Mouse (Mus musculus) heart, embryonic 12.5 days (tissue): ENCODE data around the gene Cemip. TPM values are rescaled to one million over a fixed set of nuclear protein-coding genes. Genes with fewer than 3 reads are reported as not detected.

ENCODE experiments used
- ATAC-seq: fragments of 200-750 bp; cut with Nextera tagmentation; 2 replicates; pipeline ENCODE4 v1.8.0; 2017; ENCODE audit warnings: moderate TSS enrichment, moderate library complexity; ENCODE audit not compliant: insufficient number of reproducible peaks, low FRiP score
- H3K27ac ChIP-seq: fragments of 300-500 bp; sonication (generic); 2 replicates; pipeline ENCODE4 v1.5.1; 2016; ENCODE audit warnings: mild to moderate bottlenecking, moderate library complexity; ENCODE audit not compliant: poor library complexity, severe bottlenecking
- H3K27me3 ChIP-seq: fragments of 300-500 bp; sonication (generic); replicated peaks from 2 replicates; pipeline ENCODE4 v1.6.1; 2016; ENCODE audit warnings: mild to moderate bottlenecking, moderate library complexity
- H3K36me3 ChIP-seq: fragments of 300-500 bp; sonication (generic); 2 replicates; pipeline ENCODE4 v1.6.1; 2016; ENCODE audit warnings: mild to moderate bottlenecking, moderate library complexity
- H3K4me1 ChIP-seq: fragments of 300-500 bp; sonication (generic); replicated peaks from 2 replicates; pipeline ENCODE4 v1.6.1; 2016; ENCODE audit warnings: mild to moderate bottlenecking
- H3K4me2 ChIP-seq: fragments of 300-500 bp; sonication (generic); 2 replicates; pipeline ENCODE4 v1.6.1; 2016; ENCODE audit warnings: mild to moderate bottlenecking, moderate library complexity
- H3K4me3 ChIP-seq: fragments of 300-500 bp; sonication (generic); 2 replicates; pipeline ENCODE4 v1.5.1; 2016; ENCODE audit warnings: mild to moderate bottlenecking
- H3K9ac ChIP-seq: fragments of 300-500 bp; sonication (generic); 2 replicates; pipeline ENCODE4 v1.6.1; 2016; ENCODE audit warnings: mild to moderate bottlenecking, moderate library complexity
- H3K9me3 ChIP-seq: fragments of 300-500 bp; sonication (generic); replicated peaks from 2 replicates; pipeline ENCODE4 v1.6.1; 2016; ENCODE audit warnings: mild to moderate bottlenecking, moderate library complexity
- WGBS: fragments of 180-500 bp; shearing (Covaris S2); methylation state at CpG from one replicate; pipeline ENCODE4 v1.1.7; 2016; 5-methylcytosine and 5-hydroxymethylcytosine counted together
- polyA plus RNA-seq: library from polyadenylated mRNA; unstranded; fragments of >200 nt; fragmentation: Nextera tagmentation; extraction: Ambion mirVana; gene quantifications from 2 replicates; pipeline ENCODE4 v1.2.1, GENCODE M21; 2016

Cemip gene
- polyA plus RNA-seq, 1 experiment from 2014 or later = 1.0 TPM

DNA sequence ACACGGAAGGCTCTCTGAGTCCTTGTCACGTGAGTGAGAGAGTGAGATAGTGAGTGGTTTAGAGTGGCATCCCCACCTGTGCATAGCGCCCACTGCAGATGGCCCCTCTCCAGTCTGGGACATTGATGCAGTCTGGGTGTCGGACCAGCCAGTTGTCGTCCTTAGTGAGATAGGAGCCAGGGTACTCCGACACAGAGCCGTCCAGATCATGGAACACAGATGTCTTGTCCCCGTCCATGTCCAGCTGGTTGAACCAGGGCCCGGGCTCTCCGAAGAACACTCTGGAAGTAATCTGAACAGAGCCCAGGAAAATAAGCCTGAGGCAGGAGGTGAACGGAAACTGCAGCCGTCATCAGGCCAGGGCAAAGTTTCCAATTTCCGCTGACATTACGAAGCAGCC is 135.0 kb downstream of the Cemip start:
- Histone ChIP-seq H3K4me1 (peaks cover 26% of the 10 kb centered on the region), H3K27me3 (0 out of 2 replicates have a peak, but pooled peaks cover 3% of the 10 kb centered on the region), H3K36me3 (no peaks in the 10 kb centered on the region), H3K9ac (no peak overlapping the region), H3K27ac (no peak overlapping the region), H3K4me3 (no peak overlapping the region), H3K4me2 (no peak overlapping the region), H3K9me3 (no peaks in the 10 kb centered on the region)
- no peak for ATAC-seq
- 73% methylated on average over 14 of the region's 14 CpGs for WGBS

DNA sequence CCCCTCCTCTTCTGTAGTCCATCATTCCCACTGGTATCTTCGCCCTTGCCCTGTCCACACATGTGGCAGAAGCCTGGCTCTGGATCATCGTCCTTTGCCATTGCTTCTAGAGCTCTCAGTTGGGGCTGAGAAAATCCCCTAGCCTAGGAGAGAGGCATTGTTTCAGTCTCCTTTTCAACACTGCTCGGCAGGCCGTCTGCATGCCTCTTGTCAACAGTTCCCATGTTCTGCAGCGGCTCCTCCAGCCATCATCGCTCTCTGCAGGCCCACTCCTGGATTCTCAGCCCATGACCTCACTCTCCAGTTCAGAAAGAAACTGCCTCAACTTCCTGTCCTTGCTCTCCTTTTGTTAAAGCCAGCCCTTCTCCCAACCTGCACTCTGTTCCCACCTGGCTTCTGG is 136.6 kb downstream of the Cemip start:
- WGBS = 21% methylated on average over 6 of the region's 6 CpGs
- Histone ChIP-seq H3K27me3 (0 out of 2 replicates have a peak, but pooled peaks cover 3% of the 10 kb centered on the region), H3K36me3 (no peaks in the 10 kb centered on the region), H3K4me3 (no peak overlapping the region), H3K27ac (peak overlapping the region; percentile 72), H3K4me2 (no peak overlapping the region), H3K9ac (no peak overlapping the region), H3K4me1 (peaks cover 26% of the 10 kb centered on the region), H3K9me3 (no peaks in the 10 kb centered on the region)
- peak; percentile 58 for ATAC-seq

DNA sequence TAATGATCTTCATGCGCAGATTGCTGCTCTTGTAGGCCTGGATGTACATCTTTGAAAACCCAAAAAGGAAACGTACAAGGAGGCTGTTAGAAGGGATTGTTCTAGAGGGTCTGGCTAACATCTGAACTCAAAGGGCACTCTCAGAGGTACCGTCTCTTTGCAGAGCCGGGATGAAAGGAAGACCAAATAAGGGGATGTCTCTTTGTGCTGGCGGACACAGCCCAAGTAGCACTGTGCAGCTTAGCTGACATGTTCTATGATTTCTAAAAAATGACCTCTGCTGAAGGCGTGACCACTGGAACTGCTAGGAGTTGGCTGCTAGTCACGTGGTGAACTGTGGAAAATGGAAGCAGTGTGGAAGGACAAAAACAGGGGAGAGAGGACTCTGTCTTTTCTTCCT is 137.6 kb downstream of the Cemip start:
- peak; percentile 44; the same call in 1 of the 2 replicates for ATAC-seq
- Histone ChIP-seq H3K9ac (no peak overlapping the region), H3K9me3 (no peaks in the 10 kb centered on the region), H3K27me3 (0 out of 2 replicates have a peak, but pooled peaks cover 3% of the 10 kb centered on the region), H3K36me3 (no peaks in the 10 kb centered on the region), H3K4me2 (no peak overlapping the region), H3K4me3 (no peak overlapping the region), H3K27ac (peak overlapping the region; percentile 72), H3K4me1 (peaks cover 26% of the 10 kb centered on the region)
- 45% methylated on average over 7 of the region's 7 CpGs for WGBS

DNA sequence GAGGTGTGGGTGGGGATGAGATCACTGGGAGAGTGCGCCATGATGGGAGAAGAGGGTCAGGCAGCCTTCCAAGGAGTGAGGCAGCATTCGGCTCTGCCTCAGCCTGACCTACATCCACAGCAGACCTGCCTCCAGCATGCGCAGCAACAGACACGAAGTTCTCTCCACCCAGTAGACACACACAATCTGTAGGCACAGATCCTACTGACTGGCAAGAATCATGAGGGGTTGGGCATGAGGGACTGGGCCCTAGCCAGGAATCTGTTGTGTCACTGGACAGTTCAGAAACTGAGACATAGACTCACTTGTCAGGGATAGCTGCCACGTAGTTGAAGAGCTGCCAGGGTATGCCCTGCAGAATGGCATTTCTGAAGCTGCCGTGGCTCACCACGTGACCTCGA is 144.6 kb downstream of the Cemip start:
- H3K9me3 ChIP-seq = no peaks in the 10 kb centered on the region
- no peak overlapping the region for H3K27ac ChIP-seq
- WGBS = 85% methylated on average over 8 of the region's 8 CpGs
- H3K9ac ChIP-seq = no peak overlapping the region
- H3K4me3 ChIP-seq = no peak overlapping the region
- no peaks in the 10 kb centered on the region for H3K4me1 ChIP-seq
- H3K27me3 ChIP-seq = no peaks in the 10 kb centered on the region
- no peak for ATAC-seq
- H3K36me3 ChIP-seq = 0 out of 2 replicates have a peak, but pooled peaks cover 3% of the 10 kb centered on the region
- H3K4me2 ChIP-seq = no peak overlapping the region

DNA sequence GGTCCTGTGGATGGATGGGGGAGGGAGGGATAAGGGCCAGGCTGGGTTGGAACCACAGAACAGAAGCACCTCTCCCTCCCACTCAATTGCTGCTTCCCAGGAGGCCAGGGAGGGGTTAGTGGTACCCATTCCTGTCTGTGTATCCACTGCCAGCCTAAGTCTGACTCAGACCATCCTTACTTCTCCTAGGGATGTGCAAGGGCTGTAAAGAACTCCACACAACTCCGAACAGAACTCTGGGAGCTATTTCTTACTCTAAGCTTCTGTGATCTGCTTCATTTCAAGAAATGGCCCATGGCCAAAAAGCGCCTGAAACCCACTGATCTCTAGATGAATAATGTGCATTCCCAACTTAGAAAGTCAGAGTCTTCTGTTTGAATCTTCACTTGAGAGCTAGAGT is 146.2 kb downstream of the Cemip start:
- Histone ChIP-seq H3K36me3 (0 out of 2 replicates have a peak, but pooled peaks cover 3% of the 10 kb centered on the region), H3K9ac (no peak overlapping the region), H3K4me1 (0 out of 2 replicates have a peak, but pooled peaks cover 2% of the 10 kb centered on the region), H3K4me2 (no peak overlapping the region), H3K27me3 (no peaks in the 10 kb centered on the region), H3K9me3 (no peaks in the 10 kb centered on the region), H3K4me3 (no peak overlapping the region), H3K27ac (no peak overlapping the region)
- 61% methylated on average over 2 of the region's 2 CpGs for WGBS
- no peak for ATAC-seq

DNA sequence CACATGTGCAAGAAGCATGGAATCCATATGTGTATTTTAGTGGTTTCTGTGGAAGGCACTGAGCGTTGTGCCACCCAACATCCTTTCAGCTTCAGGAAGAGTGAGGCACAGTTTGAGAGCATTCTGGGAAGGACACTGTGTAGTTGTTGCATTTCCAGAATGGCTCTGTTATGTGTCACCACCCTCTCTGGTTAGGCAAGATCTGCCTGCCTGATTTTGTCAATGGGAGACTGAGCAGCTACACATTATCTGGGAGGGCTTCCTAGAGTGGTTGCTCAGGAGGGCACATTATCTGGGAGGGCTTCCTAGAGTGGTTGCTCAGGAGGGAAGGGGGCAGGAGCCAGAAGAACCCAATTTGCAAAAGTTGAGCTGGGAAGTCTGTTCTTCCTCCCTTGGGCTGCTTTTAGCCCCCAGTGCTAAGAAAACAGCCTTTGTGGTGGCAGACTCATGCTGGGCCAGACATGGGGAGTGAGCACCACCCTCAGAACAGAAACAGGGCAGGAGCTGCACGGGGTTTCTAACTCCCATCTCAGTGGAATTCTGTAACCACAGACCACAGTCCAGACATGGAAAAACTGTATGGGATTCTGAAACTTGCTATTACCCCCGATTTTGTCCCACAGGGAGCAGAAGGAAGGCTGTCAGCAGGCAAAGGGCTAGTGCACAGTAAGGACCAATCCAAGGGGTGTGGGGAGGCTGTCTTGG is 147.1 kb downstream of the Cemip start:
- Histone ChIP-seq H3K4me1 (0 out of 2 replicates have a peak, but pooled peaks cover 2% of the 10 kb centered on the region), H3K9me3 (no peaks in the 10 kb centered on the region), H3K36me3 (0 out of 2 replicates have a peak, but pooled peaks cover 3% of the 10 kb centered on the region), H3K27me3 (peaks cover 9% of the 10 kb centered on the region; the same call in 1 of the 2 replicates), H3K4me2 (no peak overlapping the region), H3K27ac (no peak overlapping the region), H3K9ac (no peak overlapping the region), H3K4me3 (no peak overlapping the region)
- no peak for ATAC-seq
- WGBS = 62% methylated on average over 3 of the region's 3 CpGs

DNA sequence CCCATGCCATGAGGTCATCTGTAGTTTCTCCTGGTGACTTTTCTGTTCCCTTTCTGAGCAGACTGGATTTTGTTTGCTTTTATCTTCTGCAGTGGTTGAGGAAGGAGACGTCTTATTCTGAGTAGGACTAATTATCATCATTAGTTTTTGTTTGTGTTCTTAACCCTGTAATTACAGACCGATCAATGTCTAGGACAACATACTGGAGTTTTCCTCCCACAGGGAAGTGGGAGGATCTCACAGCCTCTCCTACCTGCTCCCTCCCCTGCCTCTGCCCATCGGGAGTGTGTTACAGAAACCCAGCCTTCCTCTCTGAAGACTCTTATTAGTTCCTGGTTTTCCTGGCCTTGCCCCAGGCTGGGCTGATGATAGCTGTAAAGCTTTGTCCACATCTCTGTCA is 164.7 kb downstream of the Cemip start:
- no peak for ATAC-seq
- no peaks in the 10 kb centered on the region for H3K4me1 ChIP-seq
- H3K27me3 ChIP-seq = no peaks in the 10 kb centered on the region
- 43% methylated on average over 3 of the region's 3 CpGs for WGBS
- H3K9ac ChIP-seq = no peak overlapping the region
- H3K36me3 ChIP-seq = no peaks in the 10 kb centered on the region
- H3K4me2 ChIP-seq = no peak overlapping the region
- no peaks in the 10 kb centered on the region for H3K9me3 ChIP-seq
- no peak overlapping the region for H3K4me3 ChIP-seq
- H3K27ac ChIP-seq = no peak overlapping the region

DNA sequence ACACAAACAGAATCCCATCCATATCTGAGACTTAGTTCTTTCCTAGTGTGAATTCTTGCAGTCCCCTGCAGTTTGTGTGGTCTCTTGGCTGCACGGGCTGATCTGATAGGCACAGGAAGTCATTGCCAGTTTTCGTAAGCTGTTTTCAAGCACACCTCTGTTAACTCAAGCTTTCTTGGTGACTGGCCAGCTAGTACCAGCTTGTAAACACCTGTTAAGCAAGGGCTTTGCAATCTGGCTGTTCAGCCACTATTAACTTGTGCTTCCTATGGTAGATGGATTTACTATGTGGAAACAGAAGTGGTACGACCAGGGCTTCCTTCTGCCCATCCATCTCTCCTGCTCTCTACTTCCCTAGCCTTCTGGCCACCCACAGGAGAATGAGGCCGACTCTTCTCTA is 166.1 kb downstream of the Cemip start:
- H3K27me3 ChIP-seq = no peaks in the 10 kb centered on the region
- WGBS = 67% methylated on average over 4 of the region's 4 CpGs
- H3K4me1 ChIP-seq = no peaks in the 10 kb centered on the region
- ATAC-seq = no peak
- no peaks in the 10 kb centered on the region for H3K9me3 ChIP-seq
- no peak overlapping the region for H3K4me3 ChIP-seq
- no peaks in the 10 kb centered on the region for H3K36me3 ChIP-seq
- H3K9ac ChIP-seq = no peak overlapping the region
- H3K4me2 ChIP-seq = no peak overlapping the region
- no peak overlapping the region for H3K27ac ChIP-seq

DNA sequence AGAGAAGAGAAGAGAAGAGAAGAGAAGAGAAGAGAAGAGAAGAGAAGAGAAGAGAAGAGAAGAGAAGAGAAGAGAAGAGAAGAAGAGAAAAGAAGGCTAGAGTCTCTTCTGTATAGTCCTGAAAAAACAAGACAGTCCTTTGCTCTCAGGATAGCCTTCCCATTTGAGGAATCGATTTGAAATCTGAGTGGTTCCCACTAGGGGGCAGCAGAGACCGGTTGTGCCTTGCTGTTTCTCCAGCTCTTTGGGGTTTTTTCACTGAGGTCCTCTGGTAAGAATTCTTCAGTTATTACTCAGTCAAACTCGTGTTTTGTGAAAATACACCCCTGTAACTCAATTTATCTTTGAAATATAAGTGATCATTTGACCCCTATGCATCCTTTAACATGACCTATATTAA is 171.7 kb downstream of the Cemip start:
- H3K36me3 ChIP-seq = no peaks in the 10 kb centered on the region
- no peaks in the 10 kb centered on the region for H3K9me3 ChIP-seq
- no peak for ATAC-seq
- 0 out of 2 replicates have a peak, but pooled peaks cover 4% of the 10 kb centered on the region for H3K27me3 ChIP-seq
- no peaks in the 10 kb centered on the region for H3K4me1 ChIP-seq
- no peak overlapping the region for H3K27ac ChIP-seq
- no peak overlapping the region for H3K4me3 ChIP-seq
- H3K4me2 ChIP-seq = no peak overlapping the region
- WGBS = 1% methylated on average over 3 of the region's 3 CpGs
- H3K9ac ChIP-seq = no peak overlapping the region

DNA sequence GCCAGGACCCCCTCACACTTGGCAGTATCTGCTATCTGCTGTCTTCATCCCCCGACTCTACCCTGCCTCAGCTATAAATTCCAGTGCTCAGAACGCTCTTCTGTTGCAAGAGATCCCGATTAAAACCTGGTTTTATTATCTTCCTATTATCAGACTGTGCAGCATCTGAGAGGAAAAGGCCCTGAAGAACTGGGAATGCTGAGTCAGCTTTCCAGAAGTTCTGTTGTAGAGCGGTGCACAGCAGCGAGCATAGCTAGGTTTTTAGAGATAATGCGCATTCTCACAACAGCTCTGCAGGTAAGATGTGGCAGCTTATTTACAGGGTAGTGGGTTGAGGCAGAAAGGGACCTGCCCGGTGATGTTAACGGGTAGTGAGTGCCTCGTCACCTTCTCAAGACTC is 172.3 kb downstream of the Cemip start:
- WGBS = 61% methylated on average over 9 of the region's 9 CpGs
- H3K9me3 ChIP-seq = no peaks in the 10 kb centered on the region
- H3K4me1 ChIP-seq = no peaks in the 10 kb centered on the region
- no peak overlapping the region for H3K4me2 ChIP-seq
- no peaks in the 10 kb centered on the region for H3K36me3 ChIP-seq
- H3K27ac ChIP-seq = no peak overlapping the region
- ATAC-seq = no peak
- no peak overlapping the region for H3K9ac ChIP-seq
- H3K27me3 ChIP-seq = 0 out of 2 replicates have a peak, but pooled peaks cover 4% of the 10 kb centered on the region
- no peak overlapping the region for H3K4me3 ChIP-seq

DNA sequence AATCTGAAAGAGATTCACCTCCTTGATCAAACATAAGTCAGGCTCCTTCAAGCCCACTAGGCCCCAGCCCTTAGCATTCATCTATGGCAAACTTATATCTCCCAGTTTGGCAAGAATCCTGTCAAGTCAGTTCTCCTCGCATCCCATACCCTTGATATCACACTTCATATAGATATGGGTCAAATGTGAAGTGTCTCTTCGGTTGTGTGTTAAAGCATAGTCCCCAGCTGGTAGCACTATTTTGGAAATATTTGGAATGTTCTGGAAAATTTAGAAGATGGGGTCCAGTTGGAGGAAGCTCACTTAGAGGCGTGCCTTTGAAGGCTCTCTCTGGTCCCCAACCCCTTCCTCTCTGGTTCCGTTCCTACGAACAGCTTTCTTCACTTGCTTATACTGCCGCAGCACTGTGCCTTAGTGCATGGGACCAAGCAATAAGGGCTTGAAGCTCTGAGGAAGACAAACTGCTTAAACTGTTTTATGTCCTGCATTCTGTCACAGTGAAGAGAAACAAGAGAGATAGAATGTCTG is 172.8 kb downstream of the Cemip start:
- no peak overlapping the region for H3K9ac ChIP-seq
- H3K27ac ChIP-seq = no peak overlapping the region
- H3K36me3 ChIP-seq = no peaks in the 10 kb centered on the region
- WGBS = 80% methylated on average over 6 of the region's 6 CpGs
- H3K4me3 ChIP-seq = no peak overlapping the region
- H3K4me2 ChIP-seq = no peak overlapping the region
- H3K27me3 ChIP-seq = 0 out of 2 replicates have a peak, but pooled peaks cover 4% of the 10 kb centered on the region
- ATAC-seq = no peak
- H3K9me3 ChIP-seq = no peaks in the 10 kb centered on the region
- no peaks in the 10 kb centered on the region for H3K4me1 ChIP-seq
